Mouse (Mus musculus) bone marrow macrophage, adult 2 months (primary cell): ENCODE data around the gene AY074887.

Source experiments
- CTCF ChIP-seq: IDR thresholded peaks from 2 replicates; pipeline ENCODE4 v1.5.1; 2012; ENCODE audit warnings: low read depth, mild to moderate bottlenecking, low read length, moderate library complexity
- POLR2A ChIP-seq: IDR thresholded peaks from 2 replicates; pipeline ENCODE4 v1.6.1; 2012; ENCODE audit warnings: mild to moderate bottlenecking, low read depth, low read length, borderline replicate concordance

DNA sequence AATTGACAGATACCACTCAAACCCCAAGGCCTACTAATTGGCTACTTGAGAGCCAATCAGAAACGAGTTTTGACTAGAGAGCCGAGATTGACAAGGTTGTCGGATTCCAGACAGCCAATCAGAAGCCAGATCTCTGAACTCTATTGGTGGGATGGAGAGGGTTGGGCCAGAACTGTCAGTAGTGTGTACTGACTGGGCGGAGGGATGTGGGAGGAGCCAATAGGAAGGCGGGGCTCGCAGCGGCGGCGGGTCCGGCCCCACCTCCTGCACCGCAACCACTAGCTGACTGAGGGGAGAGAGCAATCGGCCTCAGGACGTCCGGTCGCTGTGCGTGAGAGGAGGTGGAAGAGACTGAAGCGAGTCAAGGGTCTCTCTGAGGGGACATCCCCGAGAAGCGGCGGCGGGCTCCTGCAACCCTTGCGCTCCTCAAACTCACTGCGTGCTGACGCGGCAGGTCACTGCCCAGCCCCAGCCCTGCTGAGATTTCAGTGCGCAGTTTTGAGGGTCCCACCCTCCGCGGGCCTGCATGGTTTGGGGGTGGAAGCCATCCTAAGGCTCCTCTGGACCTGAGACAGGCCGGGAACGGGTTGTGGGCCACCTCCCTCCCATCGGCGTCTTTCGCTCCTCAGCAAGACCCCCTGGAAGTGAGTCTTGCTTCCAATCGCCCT, 33.7 kb downstream of the AY074887 start, which contains the start of gene Hykk:
- no peak for TF ChIP-seq CTCF
- no peak for TF ChIP-seq POLR2A
